Mouse (Mus musculus) kidney, postnatal 4 days (tissue): ENCODE measurements around the gene Lonrf2.

Experiments
- DNase-seq, 2 experiments: peaks; one replicate each; pipeline ENCODE4 v3.0.0; 2021; ENCODE audit warnings: mixed read lengths in 2 of 2

The Lonrf2 gene

DNA sequence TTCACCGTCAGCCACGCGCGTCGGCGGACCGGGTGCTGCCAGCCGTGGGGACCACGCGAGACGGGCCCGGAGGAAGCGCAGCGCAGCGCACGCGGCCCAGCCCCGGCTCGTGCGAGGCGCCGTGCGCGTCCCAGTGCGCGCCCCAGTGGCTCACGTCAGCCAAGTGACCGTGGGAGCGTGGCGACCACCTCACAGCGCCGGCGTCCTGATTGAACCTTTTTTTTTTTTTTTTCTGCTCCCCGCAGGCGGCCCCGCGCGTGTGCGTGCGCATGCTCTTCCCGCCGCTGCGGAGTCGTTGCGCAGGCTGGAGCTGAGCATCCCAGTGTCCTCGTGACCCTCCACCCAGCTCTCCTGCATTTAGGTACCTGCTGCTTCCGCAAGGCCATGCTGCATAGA, at the start of gene Lonrf2:
TSS of gene Lonrf2 (minus strand) at position 235 of the 396 bp plus-strand sequence.
- DNase-seq = peak; percentile 49 to 55

DNA sequence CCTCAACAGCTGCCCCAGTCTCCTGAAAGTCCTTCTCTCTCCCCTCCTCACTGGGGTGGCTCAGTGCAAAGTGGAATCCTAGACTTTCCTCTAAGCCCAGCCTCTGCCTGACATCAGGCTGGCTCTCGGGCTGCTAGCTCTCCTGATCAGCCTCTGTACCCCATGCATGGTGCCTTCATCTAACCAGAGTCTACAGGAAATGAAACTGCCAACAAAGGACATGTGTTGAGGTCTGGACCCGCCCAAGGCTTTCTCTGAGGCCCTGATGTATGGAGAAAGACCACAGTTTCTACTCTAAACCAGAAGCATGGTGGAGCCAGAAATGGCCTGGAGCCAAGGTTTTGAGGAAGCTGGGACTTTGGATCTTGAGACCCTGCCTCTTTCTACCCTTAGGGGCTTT, 49.4 kb upstream of the Lonrf2 start:
- no peak for DNase-seq

- DNase-seq = no peak
Observed at GRCm38 (mm10) chr1:38883766-38884165, 47.3 kb upstream of the Lonrf2 start.

- DNase-seq = no peak
Observed at GRCm38 (mm10) chr1:38882746-38883145, 46.2 kb upstream of the Lonrf2 start.

GRCm38 (mm10) chr1:38881366-38881765, 44.9 kb upstream of the Lonrf2 start:
- DNase-seq = no peak

DNA sequence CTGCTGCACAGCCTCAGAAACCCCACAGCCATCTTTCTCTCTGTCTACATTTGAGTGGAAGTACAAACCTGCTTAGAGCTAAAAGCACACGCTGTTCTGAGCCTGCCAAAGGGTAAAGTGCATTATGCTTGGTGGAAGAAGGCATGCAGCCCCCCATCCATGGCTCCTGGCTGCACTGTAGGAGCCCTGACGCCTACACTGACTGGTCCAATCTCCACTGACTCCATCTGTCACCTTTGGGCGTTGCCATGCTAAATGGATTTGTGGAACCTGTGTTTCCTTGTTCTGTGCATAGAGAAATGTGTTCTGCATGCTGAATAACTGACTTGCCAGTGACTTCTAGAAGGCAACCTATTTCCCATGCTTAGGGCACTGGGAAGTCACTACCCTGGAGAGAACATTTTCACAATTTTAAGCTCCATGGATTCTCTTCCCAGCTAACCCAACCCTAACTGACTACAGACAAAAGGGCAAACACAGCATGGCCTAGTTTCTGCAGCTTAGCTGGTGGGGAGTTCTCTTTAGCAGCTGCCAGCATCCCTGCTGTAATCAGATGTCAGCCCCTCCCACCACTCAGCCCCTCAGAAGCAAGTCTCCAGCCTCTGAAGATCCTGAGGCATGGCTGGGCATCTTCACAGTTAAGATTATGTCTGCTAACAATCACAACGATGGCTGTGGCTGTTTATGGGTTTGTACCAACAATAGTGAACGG, 40.3 kb upstream of the Lonrf2 start:
- no peak for DNase-seq

DNA sequence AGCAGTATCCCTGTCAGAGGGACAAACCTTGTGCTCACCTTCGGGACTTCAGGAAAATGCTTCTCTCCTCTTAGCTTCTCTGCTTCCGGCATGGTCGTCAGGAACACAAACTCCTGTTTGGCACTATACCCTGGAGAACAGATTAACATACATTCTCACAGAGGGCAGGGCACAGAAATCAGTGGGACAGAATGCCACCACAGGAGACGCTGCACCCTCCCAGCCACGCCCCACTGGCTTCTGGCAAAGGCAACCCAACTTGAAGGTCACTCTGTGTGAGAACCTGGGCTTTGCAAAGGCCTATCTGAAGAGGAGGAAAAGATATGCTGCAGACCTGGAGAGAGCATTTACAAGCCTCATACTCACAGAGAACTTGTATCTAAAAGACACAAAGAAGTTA, 37.4 kb upstream of the Lonrf2 start:
- DNase-seq = no peak

GRCm38 (mm10) chr1:38871834-38872233, 35.3 kb upstream of the Lonrf2 start:
- no peak for DNase-seq

DNA sequence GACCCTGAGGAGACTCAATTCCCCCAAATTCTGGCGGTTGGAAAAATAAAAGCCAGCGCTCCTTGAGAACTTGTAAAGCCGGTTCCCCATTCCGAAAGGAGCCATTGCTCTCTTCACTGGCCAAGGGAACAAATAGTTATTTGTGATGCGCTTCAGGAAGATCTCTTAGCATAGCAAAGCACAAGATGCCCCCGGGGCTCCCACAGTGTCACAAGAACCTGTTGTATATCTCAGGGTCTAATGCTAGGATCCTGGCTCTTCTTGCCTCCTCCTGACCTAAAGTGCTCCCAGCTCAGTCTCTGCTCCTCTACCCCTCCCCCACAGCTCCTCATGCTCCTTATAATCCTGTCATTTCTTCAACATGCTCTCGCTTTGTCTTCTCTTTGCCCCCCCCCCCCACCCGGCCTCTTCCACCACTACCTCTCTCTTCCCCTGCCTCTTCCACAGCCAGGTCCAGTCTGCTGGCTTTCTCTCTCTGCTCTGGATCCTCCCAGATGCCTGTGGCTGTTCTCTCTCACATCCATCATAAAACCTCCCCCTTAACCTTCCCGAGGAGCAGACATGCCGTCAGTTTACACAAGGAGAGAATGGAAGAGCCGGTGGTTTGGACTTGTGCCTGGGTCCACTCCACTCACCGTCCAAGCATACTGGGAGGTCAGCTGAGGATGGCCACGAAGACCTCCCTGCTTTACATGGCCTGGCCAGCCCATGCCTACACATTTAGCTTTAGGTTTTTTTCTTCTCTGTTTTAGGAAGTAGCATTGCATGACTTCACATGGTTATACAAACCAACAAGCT, 33.1 kb upstream of the Lonrf2 start:
- DNase-seq = peak in 1 of 2 experiments; percentile 5

DNA sequence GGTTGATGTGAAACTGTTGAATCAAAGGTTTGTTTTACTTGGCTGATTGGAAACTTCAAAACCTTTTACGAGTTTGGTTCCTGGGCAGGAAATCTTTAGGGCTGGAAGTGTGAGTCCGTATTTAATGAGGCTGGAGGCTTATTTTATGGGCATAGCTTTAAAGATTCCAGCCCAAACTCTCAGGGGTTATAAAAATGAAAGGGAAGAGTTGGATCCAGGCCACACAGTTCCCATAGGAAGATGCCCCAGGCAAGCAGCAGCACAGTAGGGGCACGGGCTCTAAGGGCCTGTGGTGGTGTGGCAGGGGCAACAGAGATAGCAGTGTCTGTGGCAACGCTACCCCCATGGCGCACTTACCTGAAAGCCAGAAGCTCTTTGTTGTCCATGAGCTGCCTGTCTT, 29.7 kb upstream of the Lonrf2 start:
- no peak for DNase-seq

DNA sequence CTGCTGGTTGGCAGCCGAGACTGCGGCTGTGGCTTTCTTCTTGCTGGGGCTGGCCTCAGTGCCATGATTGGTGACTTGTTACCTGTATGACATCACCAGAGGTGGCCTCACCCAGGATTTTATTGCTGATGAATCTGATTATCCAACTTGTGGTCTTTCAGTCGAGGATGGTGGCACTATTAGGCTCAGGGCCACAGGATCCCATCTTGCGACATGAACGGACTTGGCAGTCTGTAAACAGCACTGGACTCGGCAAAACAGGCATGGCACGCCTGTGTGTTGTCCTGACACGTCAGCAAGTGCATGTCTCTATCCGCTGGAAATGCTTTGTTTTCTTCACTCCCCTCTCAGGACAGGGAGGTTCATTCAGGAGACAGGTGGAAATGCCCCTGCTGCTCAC, 27.8 kb upstream of the Lonrf2 start:
- DNase-seq = no peak

DNA sequence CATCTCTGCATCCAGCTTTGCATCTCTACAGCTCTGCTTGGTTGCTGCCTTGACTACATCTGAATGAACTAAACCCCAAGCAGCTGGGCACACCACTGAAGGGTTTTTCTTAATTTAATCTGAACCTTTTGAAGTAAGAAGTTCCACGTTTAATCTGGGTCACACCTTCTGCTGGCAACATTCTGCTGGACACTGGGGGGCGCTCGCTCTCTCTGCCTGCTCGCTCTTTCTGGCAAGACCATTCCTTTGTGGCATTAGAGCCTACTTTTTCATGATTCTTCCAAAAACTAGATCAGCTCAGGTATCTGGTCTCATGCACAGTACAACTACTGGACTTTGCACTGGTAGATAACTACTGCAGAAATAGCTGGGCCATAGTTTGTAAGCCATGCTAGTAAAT, 25.7 kb upstream of the Lonrf2 start:
- DNase-seq = peak; percentile 28 to 37

- no peak for DNase-seq
Observed at GRCm38 (mm10) chr1:38860867-38861524, 24.5 kb upstream of the Lonrf2 start.

- DNase-seq = no peak
Observed at GRCm38 (mm10) chr1:38860207-38860606, 23.7 kb upstream of the Lonrf2 start.

DNA sequence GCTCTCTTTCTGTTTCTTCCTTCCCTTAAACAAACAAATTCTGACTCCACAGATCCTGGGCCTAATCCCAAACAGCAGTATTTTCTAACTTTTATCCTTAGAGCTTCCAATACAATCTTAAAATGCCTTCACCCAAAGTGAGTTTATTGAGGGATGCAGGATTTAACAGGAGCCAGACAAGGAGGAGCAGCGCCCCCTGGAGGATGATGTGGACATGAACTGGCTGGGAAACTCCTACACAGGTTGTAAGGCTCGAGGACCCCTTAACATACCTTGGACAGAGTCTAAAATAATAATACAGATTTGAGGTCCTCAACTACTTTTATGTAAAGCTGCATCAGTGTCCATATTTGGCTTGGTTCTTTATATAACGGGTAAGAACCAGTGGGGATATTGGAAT, 19.7 kb upstream of the Lonrf2 start:
- DNase-seq = peak; percentile 75

- no peak for DNase-seq
Observed at GRCm38 (mm10) chr1:38852250-38852649, 15.7 kb upstream of the Lonrf2 start.

DNA sequence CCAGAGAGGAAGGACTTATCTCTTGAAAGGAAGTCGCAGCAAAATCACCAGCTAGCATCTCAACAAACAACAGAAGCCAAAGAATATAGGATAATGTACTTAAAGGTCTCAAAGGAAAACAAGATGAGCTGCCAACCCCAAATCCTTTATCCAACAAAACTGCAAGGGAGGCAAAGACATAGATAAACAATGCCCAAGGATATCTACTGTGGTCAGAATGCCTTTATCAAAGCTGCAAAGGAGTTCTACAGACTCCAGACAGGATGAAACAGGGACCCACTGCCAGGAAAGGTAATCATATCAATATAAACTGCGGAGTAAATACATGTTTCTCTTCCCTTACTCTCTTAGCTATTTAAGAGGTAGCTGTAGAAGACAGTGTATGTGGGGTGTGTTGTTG, 14.1 kb upstream of the Lonrf2 start:
- DNase-seq = no peak

GRCm38 (mm10) chr1:38848451-38849289, 12.2 kb upstream of the Lonrf2 start:
- no peak for DNase-seq

- no peak for DNase-seq
Observed at GRCm38 (mm10) chr1:38847975-38848374, 11.5 kb upstream of the Lonrf2 start.

GRCm38 (mm10) chr1:38843275-38843674, 6.8 kb upstream of the Lonrf2 start:
- DNase-seq = no peak

DNA sequence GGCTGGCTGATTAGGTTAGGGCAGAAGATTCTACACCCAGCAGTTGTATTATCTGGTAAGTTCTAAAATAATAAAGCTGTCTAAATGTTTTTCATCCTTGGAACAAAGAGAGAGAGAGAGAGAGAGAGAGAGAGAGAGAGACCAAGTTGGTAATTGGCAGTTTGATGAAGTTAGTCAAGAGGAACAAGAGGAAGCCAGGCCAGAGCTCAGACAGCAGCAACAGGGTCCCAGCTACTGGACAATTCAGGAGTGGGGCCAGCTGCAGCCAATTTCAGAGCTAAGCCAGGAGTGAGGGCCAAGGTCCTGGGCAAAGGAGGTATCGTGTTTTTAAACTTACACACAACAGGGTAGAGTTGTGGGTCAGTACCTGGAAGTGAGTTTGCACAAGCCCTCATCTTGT, 6.3 kb upstream of the Lonrf2 start:
- DNase-seq = no peak

DNA sequence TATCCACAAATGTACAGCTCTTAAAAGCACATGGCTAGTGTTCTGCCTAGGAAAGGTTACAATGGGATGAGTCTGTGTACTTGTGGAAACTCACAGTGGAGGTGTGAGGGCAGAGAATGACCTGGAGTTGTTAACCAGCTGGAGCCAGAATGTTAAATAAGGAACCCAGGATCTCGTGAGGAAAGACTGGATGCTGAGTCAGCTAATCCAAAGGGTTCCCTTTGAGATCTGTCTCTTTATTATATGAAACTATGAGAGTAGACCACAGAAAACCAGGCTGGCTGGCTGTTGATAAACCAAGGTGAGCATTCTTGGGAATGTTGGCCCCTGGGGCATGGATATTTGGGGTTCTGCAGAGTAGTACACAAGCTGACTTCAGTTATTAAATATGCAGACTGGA, 3.4 kb upstream of the Lonrf2 start:
- no peak for DNase-seq
